Mouse (Mus musculus) liver, embryonic 12.5 days (tissue): ENCODE measurements around the gene Gosr2. TPM values are rescaled to one million over a fixed set of nuclear protein-coding genes. Genes with fewer than 3 reads are reported as not detected.

Source experiments
- ATAC-seq: fragments of 200-750 bp; cut with Nextera tagmentation; 2 replicates; pipeline ENCODE4 v1.8.0; 2017; ENCODE audit warnings: moderate number of reproducible peaks, mild to moderate bottlenecking, moderate library complexity
- H3K27ac ChIP-seq: fragments of 300-500 bp; sonication (generic); 2 replicates; pipeline ENCODE4 v1.5.1; 2016; ENCODE audit warnings: mild to moderate bottlenecking
- H3K27me3 ChIP-seq: fragments of 300-500 bp; sonication (generic); replicated peaks from 2 replicates; pipeline ENCODE4 v1.6.1; 2016; ENCODE audit warnings: mild to moderate bottlenecking, moderate library complexity
- H3K36me3 ChIP-seq: fragments of 300-500 bp; sonication (generic); 2 replicates; pipeline ENCODE4 v1.6.1; 2016; ENCODE audit warnings: mild to moderate bottlenecking, moderate library complexity
- H3K4me1 ChIP-seq: fragments of 300-500 bp; sonication (generic); 2 replicates; pipeline ENCODE4 v1.6.1; 2016
- H3K4me2 ChIP-seq: fragments of 300-500 bp; sonication (generic); 2 replicates; pipeline ENCODE4 v1.6.1; 2016; ENCODE audit warnings: mild to moderate bottlenecking, moderate library complexity
- H3K4me3 ChIP-seq: fragments of 300-500 bp; sonication (generic); 2 replicates; pipeline ENCODE4 v1.5.1; 2016; ENCODE audit warnings: mild to moderate bottlenecking, moderate library complexity
- H3K9ac ChIP-seq: fragments of 300-500 bp; sonication (generic); 2 replicates; pipeline ENCODE4 v1.6.1; 2016; ENCODE audit warnings: mild to moderate bottlenecking, moderate library complexity
- H3K9me3 ChIP-seq: fragments of 300-500 bp; sonication (generic); replicated peaks from 2 replicates; pipeline ENCODE4 v1.6.1; 2016; ENCODE audit warnings: mild to moderate bottlenecking, moderate library complexity
- WGBS: fragments of 180-500 bp; shearing (Covaris S2); methylation state at CpG from one replicate; pipeline ENCODE4 v1.1.7; 2016; ENCODE audit not compliant: insufficient replicate concordance; 5-methylcytosine and 5-hydroxymethylcytosine counted together
- polyA plus RNA-seq: library from polyadenylated mRNA; unstranded; fragments of >200 nt; fragmentation: Nextera tagmentation; extraction: Ambion mirVana; gene quantifications from 2 replicates; pipeline ENCODE4 v1.2.1, GENCODE M21; 2016

Gene Gosr2
- polyA plus RNA-seq, 1 experiment from 2014 or later: 54.4 TPM

GRCm38 (mm10) chr11:103638790-103639189 lies 58.9 kb downstream of the Gosr2 start, which contains the start of gene Lyzl6:
Gene Lyzl6, minus strand, starts transcription at chr11:103638890.
- H3K4me3 ChIP-seq: no peak within 1 kb of the TSS
- 55% methylated on average over 3 of the region's 3 CpGs for WGBS
- no peaks in the 10 kb centered on the region for H3K9me3 ChIP-seq
- ATAC-seq: no peak
- H3K4me2 ChIP-seq: no peak within 1 kb of the TSS
- H3K4me1 ChIP-seq: no peaks in the 10 kb centered on the region
- no peak within 1 kb of the TSS for H3K9ac ChIP-seq
- H3K36me3 ChIP-seq: no peaks in the 10 kb centered on the region
- no peak within 1 kb of the TSS for H3K27ac ChIP-seq
- peaks cover 46% of the 10 kb centered on the region for H3K27me3 ChIP-seq

DNA sequence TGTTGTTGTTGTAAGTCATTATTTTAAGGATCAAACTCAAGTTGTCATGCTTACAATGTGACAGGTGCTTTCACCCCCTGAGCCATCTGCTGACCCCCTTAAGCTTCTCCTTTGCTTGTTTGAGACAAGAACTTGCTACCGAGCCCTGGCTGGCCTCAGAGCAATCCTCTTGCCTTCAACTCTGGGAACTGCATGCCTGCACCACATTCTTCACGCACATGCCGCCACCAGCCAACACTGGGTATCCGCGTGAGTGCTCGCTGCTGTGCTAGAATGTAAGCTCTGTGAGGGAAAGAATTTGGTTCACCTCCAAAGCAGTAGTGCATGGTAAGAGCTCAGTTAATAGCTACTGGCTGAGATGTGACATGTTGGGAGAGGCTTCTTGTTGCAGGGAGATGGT lies 61.4 kb downstream of the Gosr2 start:
- 71% methylated on average over 6 of the region's 6 CpGs for WGBS
- no peak for ATAC-seq

GRCm38 (mm10) chr11:103635481-103635880 lies 62.2 kb downstream of the Gosr2 start:
- H3K9me3 ChIP-seq: no peaks in the 10 kb centered on the region
- H3K27me3 ChIP-seq: peaks cover 28% of the 10 kb centered on the region
- H3K4me2 ChIP-seq: no peak overlapping the region
- no peak overlapping the region for H3K27ac ChIP-seq
- H3K4me3 ChIP-seq: no peak overlapping the region
- no peaks in the 10 kb centered on the region for H3K36me3 ChIP-seq
- ATAC-seq: no peak
- no peaks in the 10 kb centered on the region for H3K4me1 ChIP-seq
- WGBS: 59% methylated on average over 3 of the region's 3 CpGs
- no peak overlapping the region for H3K9ac ChIP-seq

More for the DNA sequence above, 61.4 kb downstream of the Gosr2 start:
- H3K27ac ChIP-seq: no peak overlapping the region
- H3K9ac ChIP-seq: no peak overlapping the region
- H3K4me2 ChIP-seq: no peak overlapping the region
- H3K9me3 ChIP-seq: no peaks in the 10 kb centered on the region
- H3K27me3 ChIP-seq: peaks cover 31% of the 10 kb centered on the region
- no peak overlapping the region for H3K4me3 ChIP-seq
- no peaks in the 10 kb centered on the region for H3K36me3 ChIP-seq
- H3K4me1 ChIP-seq: no peaks in the 10 kb centered on the region

DNA sequence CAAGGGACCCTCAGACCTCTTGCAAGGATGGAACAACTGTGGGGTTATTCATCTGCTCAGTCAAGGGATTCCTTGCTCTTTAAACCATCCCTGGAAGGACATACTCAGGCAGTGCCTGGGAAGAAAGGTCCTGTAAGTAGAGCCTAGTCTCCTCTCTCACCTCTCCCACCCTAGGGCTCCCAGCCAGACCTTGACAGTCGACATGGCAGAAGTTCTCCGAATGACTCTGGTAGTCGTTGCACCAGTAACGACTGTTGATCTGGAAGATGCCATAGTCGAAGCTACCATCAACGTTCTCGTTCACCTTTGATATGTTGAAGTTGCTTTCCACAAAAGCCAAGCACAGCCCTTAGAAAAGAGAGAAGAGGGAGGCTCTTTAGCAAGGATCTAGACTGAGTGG lies 62.9 kb downstream of the Gosr2 start:
- Histone ChIP-seq H3K9me3 (no peaks in the 10 kb centered on the region), H3K4me2 (no peak overlapping the region), H3K36me3 (no peaks in the 10 kb centered on the region), H3K27ac (no peak overlapping the region), H3K4me1 (no peaks in the 10 kb centered on the region), H3K27me3 (peaks cover 21% of the 10 kb centered on the region), H3K9ac (no peak overlapping the region), H3K4me3 (no peak overlapping the region)
- 73% methylated on average over 7 of the region's 7 CpGs for WGBS
- no peak for ATAC-seq

GRCm38 (mm10) chr11:103627453-103627852 lies 70.2 kb downstream of the Gosr2 start:
- Histone ChIP-seq H3K36me3 (no peaks in the 10 kb centered on the region), H3K4me1 (no peaks in the 10 kb centered on the region), H3K27ac (no peak overlapping the region), H3K4me2 (no peak overlapping the region), H3K4me3 (no peak overlapping the region), H3K27me3 (no peaks in the 10 kb centered on the region), H3K9me3 (no peaks in the 10 kb centered on the region), H3K9ac (no peak overlapping the region)
- WGBS: 68% methylated on average over 23 of the region's 23 CpGs
- ATAC-seq: no peak

Other genes starting within 250 kb of the Gosr2 start
- not detected in 2 replicates for gene Lrrc37a, start 193.3 kb downstream of the Gosr2 start, polyA plus RNA-seq
- not detected in 2 replicates for gene Gm884, start 76.8 kb downstream of the Gosr2 start, polyA plus RNA-seq
- gene Lyzl6, start 59.0 kb downstream of the Gosr2 start, polyA plus RNA-seq: not detected in 2 replicates
- gene Rprml, start 48.3 kb downstream of the Gosr2 start, polyA plus RNA-seq: not detected in 2 replicates
- 0.12 TPM in 1 of 2 replicates, not detected in the other for gene Wnt9b, start 51.9 kb upstream of the Gosr2 start, polyA plus RNA-seq
- gene Wnt3, start 76.3 kb upstream of the Gosr2 start, polyA plus RNA-seq: 0.04 and 0.12 TPM in 2 replicates